In genomic region chr8:83575561-83576515, GRCm38 (mm10) we compare ENCODE assay signal across 9 mouse cellular contexts. TPM values are rescaled to one million over a fixed set of nuclear protein-coding genes. Genes with fewer than 3 reads are reported as not detected.
DNase-seq lines count a peak whose midpoint lies in the region; ATAC-seq lines count a peak whose summit lies in the region.
"Had no signal": no experiment of that assay in that cellular context is flagged by ENCODE, and none has a peak within 500 bp of the region (broad histone marks: within the 10 kb centered on the region; RNA-seq: fewer than 3 reads in every experiment).

No protein-coding gene starts in this region.

- peak; percentile 88 for DNase-seq in gastrocnemius, adult 18-20 months (ENCODE audit: low spot score)
- DNase-seq in gastrocnemius, postnatal 4 days (ENCODE audit: low spot score in 2 of 2) = no peak
- DNase-seq in midbrain, embryonic 10.5 days (ENCODE audit: low spot score) = no peak
- peak; percentile 69 for DNase-seq in fat pad, adult 2 months (ENCODE audit: extremely low read depth, low read depth, low spot score)
- peak; percentile 56 for DNase-seq in heart, postnatal 4 days
- no peak for DNase-seq in lung, postnatal 25 days (ENCODE audit: low spot score)

- H3K9ac ChIP-seq in midbrain, embryonic 15.5 days = no peak overlapping the region
- H3K9ac ChIP-seq in stomach, embryonic 16.5 days (ENCODE audit: low read length) = peak overlapping the region; percentile 54

- H3K36me3 ChIP-seq in midbrain, embryonic 15.5 days (replicated peaks) = peaks cover 16% of the 10 kb centered on the region
- peaks cover 75% of the 10 kb centered on the region for H3K36me3 ChIP-seq in midbrain, embryonic 10.5 days
- peaks cover 8% of the 10 kb centered on the region; the same call in 1 of the 2 replicates for H3K36me3 ChIP-seq in stomach, embryonic 16.5 days (ENCODE audit: control insufficient read depth, insufficient read depth, low read length)

- no peak overlapping the region for H3K27ac ChIP-seq in midbrain, embryonic 15.5 days
- H3K27ac ChIP-seq in midbrain, embryonic 10.5 days (replicated peaks) = no peak overlapping the region
- peak overlapping the region; percentile 40; the same call in 1 of the 2 replicates for H3K27ac ChIP-seq in stomach, embryonic 16.5 days (ENCODE audit: low read length)

- WGBS in midbrain, embryonic 15.5 days = 82% methylated on average over 17 of the region's 17 CpGs
- WGBS in midbrain, embryonic 10.5 days = 80% methylated on average over 17 of the region's 17 CpGs
- WGBS in stomach, embryonic 16.5 days = 66% methylated on average over 17 of the region's 17 CpGs

- peaks cover 50% of the 10 kb centered on the region for H3K4me1 ChIP-seq in midbrain, embryonic 15.5 days
- H3K4me1 ChIP-seq in midbrain, embryonic 10.5 days = peaks cover 59% of the 10 kb centered on the region
- peaks cover 22% of the 10 kb centered on the region for H3K4me1 ChIP-seq in stomach, embryonic 16.5 days (ENCODE audit: control insufficient read depth, insufficient read depth, low read length)

- H3K27me3 ChIP-seq in midbrain, embryonic 15.5 days (replicated peaks) = no peaks in the 10 kb centered on the region
- H3K27me3 ChIP-seq in midbrain, embryonic 10.5 days (ENCODE audit: low read depth, poor library complexity, severe bottlenecking) = no peaks in the 10 kb centered on the region
- H3K27me3 ChIP-seq in stomach, embryonic 16.5 days (ENCODE audit: control insufficient read depth, insufficient read depth, low read length) = no peaks in the 10 kb centered on the region

- H3K4me3 ChIP-seq in midbrain, embryonic 15.5 days = no peak overlapping the region
- H3K4me3 ChIP-seq in midbrain, embryonic 10.5 days = no peak overlapping the region
- H3K4me3 ChIP-seq in stomach, embryonic 16.5 days (replicated peaks; ENCODE audit: low read length) = no peak overlapping the region

- no peaks in the 10 kb centered on the region for H3K9me3 ChIP-seq in midbrain, embryonic 15.5 days
- no peaks in the 10 kb centered on the region for H3K9me3 ChIP-seq in midbrain, embryonic 10.5 days (replicated peaks)
- H3K9me3 ChIP-seq in stomach, embryonic 16.5 days (replicated peaks; ENCODE audit: control insufficient read depth, low read length) = no peaks in the 10 kb centered on the region

- ATAC-seq in midbrain, embryonic 15.5 days (replicated peaks) = 0 out of 2 replicates have a peak, but pooled peaks have one; percentile 7
- no peak for ATAC-seq in stomach, embryonic 16.5 days (ENCODE audit: insufficient read depth, low FRiP score)

- H3K4me2 ChIP-seq in midbrain, embryonic 15.5 days = no peak overlapping the region
- H3K4me2 ChIP-seq in stomach, embryonic 16.5 days (ENCODE audit: low read depth, low read length) = no peak overlapping the region

RNA-seq across cellular contexts. Expression of gene Ndufb7, which starts 9.4 kb away (rescaled TPM):
- total RNA-seq in gastrocnemius, adult 18-20 months (2021) = 100 to 1,000 TPM; 308 to 352 TPM
- 100 to 1,000 TPM; 366 to 378 TPM for total RNA-seq in gastrocnemius, postnatal 4 days (2021)
- 336 and 348 TPM in 2 replicates for polyA plus RNA-seq in midbrain, embryonic 15.5 days (2015; fragmentation: Nextera tagmentation; extraction: Ambion mirVana)
- polyA plus RNA-seq in midbrain, embryonic 10.5 days (2016; fragmentation: Nextera tagmentation; extraction: Ambion mirVana) = 354 and 369 TPM in 2 replicates
- total RNA-seq in heart, postnatal 4 days (2021) = 100 to 1,000 TPM; 517 to 525 TPM
- 285 and 326 TPM in 2 replicates for polyA plus RNA-seq in stomach, embryonic 16.5 days (2015; fragmentation: Nextera tagmentation; extraction: Ambion mirVana)

RNA-seq across cellular contexts. Expression of gene Tecr, which starts 31.9 kb away (rescaled TPM):
- 100 to 1,000 TPM; 512 to 541 TPM for total RNA-seq in gastrocnemius, adult 18-20 months (2021)
- 100 to 1,000 TPM; 276 to 303 TPM for total RNA-seq in gastrocnemius, postnatal 4 days (2021)
- 1,118 and 1,124 TPM in 2 replicates for polyA plus RNA-seq in midbrain, embryonic 15.5 days (2015; fragmentation: Nextera tagmentation; extraction: Ambion mirVana)
- 740 and 757 TPM in 2 replicates for polyA plus RNA-seq in midbrain, embryonic 10.5 days (2016; fragmentation: Nextera tagmentation; extraction: Ambion mirVana)
- total RNA-seq in heart, postnatal 4 days (2021) = 100 to 1,000 TPM; 162 to 169 TPM
- 503 and 554 TPM in 2 replicates for polyA plus RNA-seq in stomach, embryonic 16.5 days (2015; fragmentation: Nextera tagmentation; extraction: Ambion mirVana)

RNA-seq across cellular contexts. Expression of gene Dnajb1, which starts 32.2 kb away (rescaled TPM):
- 10 to 100 TPM in 1 of 2 experiments, 1 to 10 TPM in 1; 5.9 to 16.7 TPM for total RNA-seq in gastrocnemius, adult 18-20 months (2021)
- 10 to 100 TPM; 17.7 to 20.6 TPM for total RNA-seq in gastrocnemius, postnatal 4 days (2021)
- polyA plus RNA-seq in midbrain, embryonic 15.5 days (2015; fragmentation: Nextera tagmentation; extraction: Ambion mirVana) = 65.2 and 65.5 TPM in 2 replicates
- 73.3 and 85.7 TPM in 2 replicates for polyA plus RNA-seq in midbrain, embryonic 10.5 days (2016; fragmentation: Nextera tagmentation; extraction: Ambion mirVana)
- 10 to 100 TPM; 21.3 to 22.8 TPM for total RNA-seq in heart, postnatal 4 days (2021)
- polyA plus RNA-seq in stomach, embryonic 16.5 days (2015; fragmentation: Nextera tagmentation; extraction: Ambion mirVana) = 69.6 and 74.3 TPM in 2 replicates

RNA-seq across cellular contexts. Expression of gene Olfr370, which starts 40.3 kb away (rescaled TPM):
- total RNA-seq in gastrocnemius, adult 18-20 months (2021) = not detected
- total RNA-seq in gastrocnemius, postnatal 4 days (2021) = not detected
- polyA plus RNA-seq in midbrain, embryonic 15.5 days (2015; fragmentation: Nextera tagmentation; extraction: Ambion mirVana) = not detected in 2 replicates
- polyA plus RNA-seq in midbrain, embryonic 10.5 days (2016; fragmentation: Nextera tagmentation; extraction: Ambion mirVana) = not detected in 2 replicates
- not detected for total RNA-seq in heart, postnatal 4 days (2021)
- not detected in 2 replicates for polyA plus RNA-seq in stomach, embryonic 16.5 days (2015; fragmentation: Nextera tagmentation; extraction: Ambion mirVana)
- total RNA-seq: left cerebral cortex, adult 18-20 months had no signal

Comparison
In these comparisons a context has a peak if more than half of its experiments do, and no peak if none do; other contexts are left out.
1. DNase-seq: peak in gastrocnemius, adult 18-20 months (single experiment), fat pad, adult 2 months (single experiment) and heart, postnatal 4 days (single experiment); none in gastrocnemius, postnatal 4 days (0 of 2), midbrain, embryonic 10.5 days (single experiment) and lung, postnatal 25 days (single experiment).